Mouse (Mus musculus) hindbrain, embryonic 16.5 days (tissue): Measurements from ENCODE around the gene Ano10. TPM values are rescaled to one million over a fixed set of nuclear protein-coding genes. Genes with fewer than 3 reads are reported as not detected.

Experiments
- ATAC-seq: fragments of 200-750 bp; cut with Nextera tagmentation; 2 replicates; pipeline ENCODE4 v1.8.0; 2017; ENCODE audit warnings: moderate TSS enrichment, moderate library complexity
- H3K27ac ChIP-seq: fragments of 300-500 bp; sonication (generic); 2 replicates; pipeline ENCODE4 v1.5.1; 2014; ENCODE audit warnings: low read depth, mild to moderate bottlenecking, control low read depth, low read length, moderate library complexity
- H3K27me3 ChIP-seq: fragments of 300-500 bp; sonication (generic); replicated peaks from 2 replicates; pipeline ENCODE4 v1.6.1; 2014; ENCODE audit warnings: low read length; ENCODE audit not compliant: control insufficient read depth, insufficient read depth
- H3K36me3 ChIP-seq: fragments of 300-500 bp; sonication (generic); 2 replicates; pipeline ENCODE4 v1.6.1; 2014; ENCODE audit warnings: mild to moderate bottlenecking, low read length, moderate library complexity, mixed read lengths; ENCODE audit not compliant: control insufficient read depth, insufficient read depth
- H3K4me1 ChIP-seq: fragments of 300-500 bp; sonication (generic); 2 replicates; pipeline ENCODE4 v1.6.1; 2014; ENCODE audit warnings: low read depth, low read length; ENCODE audit not compliant: control insufficient read depth, insufficient read depth
- H3K4me2 ChIP-seq: fragments of 300-500 bp; sonication (generic); 2 replicates; pipeline ENCODE4 v1.6.1; 2014; ENCODE audit warnings: mild to moderate bottlenecking, low read length, control low read depth, moderate library complexity
- H3K4me3 ChIP-seq: fragments of 300-500 bp; sonication (generic); 2 replicates; pipeline ENCODE4 v1.5.1; 2014; ENCODE audit warnings: mild to moderate bottlenecking, low read length, control low read depth, moderate library complexity
- H3K9ac ChIP-seq: fragments of 300-500 bp; sonication (generic); 2 replicates; pipeline ENCODE4 v1.6.1; 2014; ENCODE audit warnings: low read depth, mild to moderate bottlenecking, control low read depth, low read length, moderate library complexity
- H3K9me3 ChIP-seq: fragments of 300-500 bp; sonication (generic); 2 replicates; pipeline ENCODE4 v1.6.1; 2014; ENCODE audit warnings: mild to moderate bottlenecking, low read length, moderate library complexity; ENCODE audit not compliant: control insufficient read depth
- WGBS: fragments of 180-500 bp; shearing (Covaris S2); extraction: QIAGEN DNeasy Blood & Tissue Kit; methylation state at CpG from one replicate; pipeline ENCODE4 v1.1.7; 2014; 5-methylcytosine and 5-hydroxymethylcytosine counted together
- polyA plus RNA-seq: library from polyadenylated mRNA; unstranded; fragments of >200 nt; fragmentation: Nextera tagmentation; extraction: Ambion mirVana; gene quantifications from 2 replicates; pipeline ENCODE4 v1.2.1, GENCODE M21; 2015

The Ano10 gene
- polyA plus RNA-seq, 1 experiment from 2014 or later = 41.8 TPM

GRCm38 (mm10) chr9:122144776-122145175 lies 149.4 kb downstream of the Ano10 start:
- WGBS = 100% methylated on average over 3 of the region's 3 CpGs
- Histone ChIP-seq H3K27ac (no peak overlapping the region), H3K9ac (no peak overlapping the region), H3K4me3 (no peak overlapping the region), H3K9me3 (no peaks in the 10 kb centered on the region), H3K36me3 (peaks cover 9% of the 10 kb centered on the region), H3K4me1 (no peaks in the 10 kb centered on the region; the same call in none of the 2 replicates), H3K27me3 (no peaks in the 10 kb centered on the region), H3K4me2 (no peak overlapping the region)
- ATAC-seq = no peak

GRCm38 (mm10) chr9:122143219-122143618 lies 151.0 kb downstream of the Ano10 start:
- Histone ChIP-seq H3K4me3 (no peak overlapping the region), H3K4me2 (no peak overlapping the region), H3K36me3 (peaks cover 9% of the 10 kb centered on the region), H3K9me3 (no peaks in the 10 kb centered on the region), H3K9ac (no peak overlapping the region), H3K4me1 (no peaks in the 10 kb centered on the region; the same call in none of the 2 replicates), H3K27ac (no peak overlapping the region), H3K27me3 (no peaks in the 10 kb centered on the region)
- WGBS = 60% methylated on average over 1 of the region's 1 CpGs
- no peak for ATAC-seq

GRCm38 (mm10) chr9:122139236-122139635 lies 155.0 kb downstream of the Ano10 start:
- Histone ChIP-seq H3K27me3 (no peaks in the 10 kb centered on the region), H3K4me2 (no peak overlapping the region), H3K9ac (no peak overlapping the region), H3K4me1 (peaks cover 4% of the 10 kb centered on the region; the same call in 1 of the 2 replicates), H3K9me3 (no peaks in the 10 kb centered on the region), H3K36me3 (peaks cover 6% of the 10 kb centered on the region), H3K4me3 (no peak overlapping the region), H3K27ac (no peak overlapping the region)
- ATAC-seq = no peak
- WGBS = 49% methylated on average over 2 of the region's 2 CpGs

GRCm38 (mm10) chr9:122138371-122139029 lies 155.7 kb downstream of the Ano10 start:
- no peak overlapping the region for H3K4me2 ChIP-seq
- no peaks in the 10 kb centered on the region for H3K27me3 ChIP-seq
- peaks cover 4% of the 10 kb centered on the region; the same call in 1 of the 2 replicates for H3K4me1 ChIP-seq
- ATAC-seq = no peak
- no peak overlapping the region for H3K27ac ChIP-seq
- WGBS = 93% methylated on average over 4 of the region's 4 CpGs
- H3K9me3 ChIP-seq = no peaks in the 10 kb centered on the region
- H3K36me3 ChIP-seq = peaks cover 5% of the 10 kb centered on the region
- H3K9ac ChIP-seq = no peak overlapping the region
- H3K4me3 ChIP-seq = no peak overlapping the region

GRCm38 (mm10) chr9:122137960-122138359 lies 156.3 kb downstream of the Ano10 start:
- 39% methylated on average over 1 of the region's 1 CpGs for WGBS
- Histone ChIP-seq H3K9ac (no peak overlapping the region), H3K4me1 (peaks cover 4% of the 10 kb centered on the region; the same call in 1 of the 2 replicates), H3K36me3 (peaks cover 7% of the 10 kb centered on the region), H3K9me3 (no peaks in the 10 kb centered on the region), H3K4me3 (no peak overlapping the region), H3K4me2 (no peak overlapping the region), H3K27me3 (no peaks in the 10 kb centered on the region), H3K27ac (no peak overlapping the region)
- ATAC-seq = no peak

GRCm38 (mm10) chr9:122135885-122136170 lies 158.4 kb downstream of the Ano10 start:
- Histone ChIP-seq H3K4me2 (no peak overlapping the region), H3K9ac (no peak overlapping the region), H3K36me3 (peaks cover 7% of the 10 kb centered on the region), H3K27ac (no peak overlapping the region), H3K4me1 (peaks cover 4% of the 10 kb centered on the region; the same call in 1 of the 2 replicates), H3K27me3 (no peaks in the 10 kb centered on the region), H3K4me3 (no peak overlapping the region), H3K9me3 (no peaks in the 10 kb centered on the region)
- WGBS = 83% methylated on average over 2 of the region's 2 CpGs
- peak; percentile 27 for ATAC-seq

GRCm38 (mm10) chr9:122135095-122135884 lies 158.9 kb downstream of the Ano10 start:
- 74% methylated on average over 1 of the region's 1 CpGs for WGBS
- H3K4me2 ChIP-seq = no peak overlapping the region
- no peaks in the 10 kb centered on the region for H3K27me3 ChIP-seq
- no peaks in the 10 kb centered on the region for H3K9me3 ChIP-seq
- H3K4me1 ChIP-seq = peaks cover 9% of the 10 kb centered on the region
- no peak overlapping the region for H3K27ac ChIP-seq
- ATAC-seq = peak; percentile 34; the same call in 1 of the 2 replicates
- H3K4me3 ChIP-seq = no peak overlapping the region
- H3K9ac ChIP-seq = no peak overlapping the region
- peaks cover 7% of the 10 kb centered on the region for H3K36me3 ChIP-seq

- no peak overlapping the region for H3K27ac ChIP-seq
- no peaks in the 10 kb centered on the region for H3K9me3 ChIP-seq
- H3K27me3 ChIP-seq = no peaks in the 10 kb centered on the region
- no peak overlapping the region for H3K4me3 ChIP-seq
- WGBS = 86% methylated on average over 7 of the region's 7 CpGs
- peaks cover 7% of the 10 kb centered on the region for H3K4me1 ChIP-seq
- no peak overlapping the region for H3K9ac ChIP-seq
- H3K4me2 ChIP-seq = no peak overlapping the region
- ATAC-seq = no peak
- peaks cover 2% of the 10 kb centered on the region; the same call in 1 of the 2 replicates for H3K36me3 ChIP-seq
Observed at GRCm38 (mm10) chr9:122132145-122132544, 162.1 kb downstream of the Ano10 start.

GRCm38 (mm10) chr9:122130666-122131065 lies 163.6 kb downstream of the Ano10 start:
- Histone ChIP-seq H3K4me3 (no peak overlapping the region), H3K9ac (no peak overlapping the region), H3K9me3 (no peaks in the 10 kb centered on the region), H3K27me3 (no peaks in the 10 kb centered on the region), H3K4me1 (peaks cover 7% of the 10 kb centered on the region), H3K27ac (no peak overlapping the region), H3K4me2 (no peak overlapping the region), H3K36me3 (peaks cover 2% of the 10 kb centered on the region; the same call in 1 of the 2 replicates)
- ATAC-seq = no peak
- WGBS = 44% methylated on average over 3 of the region's 3 CpGs
